Comparison of ENCODE assay signal across 16 mouse cellular contexts in the genomic region with DNA sequence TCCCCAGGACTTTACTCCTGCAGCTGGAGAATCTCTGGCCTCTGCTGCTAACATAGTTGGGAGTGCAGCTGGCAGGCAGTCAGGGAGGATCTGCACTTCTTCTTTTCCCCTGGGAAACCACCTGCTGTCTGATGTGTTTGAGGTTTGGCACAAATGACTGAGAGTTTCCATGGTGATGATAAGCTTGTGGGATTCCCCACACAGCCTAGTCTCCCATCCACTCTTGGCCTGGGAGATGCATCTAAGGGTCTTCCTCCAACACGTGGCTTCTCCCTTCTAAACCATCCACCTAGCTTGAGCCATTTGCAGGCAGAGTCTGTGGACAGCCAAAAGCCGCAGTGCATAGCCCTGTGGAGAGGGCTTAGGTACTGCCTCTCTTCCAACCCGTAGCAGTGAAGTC. TPM values are rescaled to one million over a fixed set of nuclear protein-coding genes. Genes with fewer than 3 reads are reported as not detected.
A peak's percentile ranks its signal among the peaks of the same experiment; 100 is the strongest.
DNase-seq lines count a peak whose midpoint lies in the region; ATAC-seq and TF ChIP-seq lines count a peak whose summit lies in the region.
"Had no signal": no experiment of that assay in that cellular context is flagged by ENCODE, and none has a peak within 500 bp of the region (broad histone marks: within the 10 kb centered on the region; RNA-seq: fewer than 3 reads in every experiment).

No protein-coding gene starts in this region.

- no peaks in the 10 kb centered on the region for H3K4me1 ChIP-seq in hindbrain, postnatal 0 days (ENCODE audit: insufficient read depth, low read length)
- H3K4me1 ChIP-seq in hindbrain, embryonic 12.5 days: 0 out of 2 replicates have a peak, but pooled peaks cover 4% of the 10 kb centered on the region
- H3K4me1 ChIP-seq in CH12.LX (ENCODE audit: control insufficient read depth in 1 of 2, insufficient read depth in 2 of 2): peaks cover 11 to 48% of the 10 kb centered on the region in 2 experiments
- no peaks in the 10 kb centered on the region for H3K4me1 ChIP-seq in midbrain, postnatal 0 days (ENCODE audit: insufficient read depth, low read length)
- H3K4me1 ChIP-seq: megakaryocyte, embryonic 14.5 days had no signal

- no peak overlapping the region for H3K9ac ChIP-seq in hindbrain, postnatal 0 days (replicated peaks; ENCODE audit: low read length)
- H3K9ac ChIP-seq in hindbrain, embryonic 12.5 days: no peak overlapping the region
- no peak overlapping the region for H3K9ac ChIP-seq in CH12.LX (ENCODE audit: insufficient read depth, low read depth)
- H3K9ac ChIP-seq in midbrain, postnatal 0 days (replicated peaks; ENCODE audit: low read length, poor library complexity, severe bottlenecking): no peak overlapping the region
- H3K9ac ChIP-seq: hindbrain, embryonic 14.5 days had no signal

- H3K9me3 ChIP-seq in hindbrain, postnatal 0 days (ENCODE audit: low read length): no peaks in the 10 kb centered on the region
- no peaks in the 10 kb centered on the region for H3K9me3 ChIP-seq in hindbrain, embryonic 12.5 days (replicated peaks)
- H3K9me3 ChIP-seq in CH12.LX (replicated peaks; ENCODE audit: low read length): peaks cover 4% of the 10 kb centered on the region
- no peaks in the 10 kb centered on the region for H3K9me3 ChIP-seq in midbrain, postnatal 0 days (ENCODE audit: low read length)

- dilution Hi-C loops in CH12.LX (cut with MboI; ENCODE audit: extremely low pct_ligation_motif_present, extremely low pct_unique_long_range_greater_than_20kb, low sequenced_read_pairs): no loop called here

- no peak for TF ChIP-seq RAD21 in CH12.LX (IDR thresholded peaks at IDR 0.05; ENCODE audit: low read depth, low read length)

- no peak overlapping the region for H3K4me2 ChIP-seq in hindbrain, postnatal 0 days (ENCODE audit: low read depth, low read length)
- H3K4me2 ChIP-seq in hindbrain, embryonic 12.5 days (replicated peaks): no peak overlapping the region
- H3K4me2 ChIP-seq in CH12.LX (ENCODE audit: insufficient read depth, low read depth, poor library complexity, severe bottlenecking): peak overlapping the region; percentile 24
- no peak overlapping the region for H3K4me2 ChIP-seq in midbrain, postnatal 0 days (ENCODE audit: low read depth, low read length, poor library complexity, severe bottlenecking)
- H3K4me2 ChIP-seq: heart, embryonic 11.5 days; hindbrain, embryonic 14.5 days had no signal

- H3K27ac ChIP-seq in hindbrain, postnatal 0 days: no peak overlapping the region
- no peak overlapping the region for H3K27ac ChIP-seq in hindbrain, embryonic 12.5 days
- no peak overlapping the region for H3K27ac ChIP-seq in CH12.LX (ENCODE audit: insufficient read depth, low read depth)
- H3K27ac ChIP-seq in midbrain, postnatal 0 days (ENCODE audit: low read depth, low read length): no peak overlapping the region
- H3K27ac ChIP-seq: hindbrain, embryonic 14.5 days had no signal

- H3K27me3 ChIP-seq in hindbrain, postnatal 0 days (ENCODE audit: insufficient read depth, low read length): no peaks in the 10 kb centered on the region
- H3K27me3 ChIP-seq in hindbrain, embryonic 12.5 days: 0 out of 2 replicates have a peak, but pooled peaks cover 3% of the 10 kb centered on the region
- peaks cover 46% of the 10 kb centered on the region for H3K27me3 ChIP-seq in CH12.LX (replicated peaks)
- H3K27me3 ChIP-seq in midbrain, postnatal 0 days (ENCODE audit: insufficient read depth, low read length): no peaks in the 10 kb centered on the region

- no peak for TF ChIP-seq CTCF in hindbrain, postnatal 0 days (IDR thresholded peaks at IDR 0.05; ENCODE audit: low read depth)
- TF ChIP-seq CTCF in CH12.LX (conservative IDR thresholded peaks at IDR 0.05 in 1 of 2, IDR thresholded peaks at IDR 0.05 in 1 of 2; ENCODE audit: low read depth in 2 of 2, low read length in 2 of 2): no peak
- TF ChIP-seq CTCF in midbrain, postnatal 0 days (IDR thresholded peaks at IDR 0.05): no peak

- TF ChIP-seq POLR2A in CH12.LX (IDR thresholded peaks at IDR 0.05; ENCODE audit: low read depth, low read length): no peak

- in situ Hi-C loops in CH12.LX (cut with MboI; ENCODE audit: low pct_ligation_motif_present, low pct_unique_long_range_greater_than_20kb, low sequenced_read_pairs): no loop called here

- H3K36me3 ChIP-seq in hindbrain, postnatal 0 days (ENCODE audit: insufficient read depth, low read length): no peaks in the 10 kb centered on the region
- H3K36me3 ChIP-seq in hindbrain, embryonic 12.5 days: no peaks in the 10 kb centered on the region
- no peaks in the 10 kb centered on the region for H3K36me3 ChIP-seq in CH12.LX (replicated peaks in 1 of 2; ENCODE audit: control insufficient read depth in 1 of 2, insufficient read depth in 1 of 2, low read length in 1 of 2)
- H3K36me3 ChIP-seq in midbrain, postnatal 0 days (ENCODE audit: insufficient read depth, low read length): no peaks in the 10 kb centered on the region

- H3K4me3 ChIP-seq in hindbrain, postnatal 0 days (ENCODE audit: low read length): no peak overlapping the region
- no peak overlapping the region for H3K4me3 ChIP-seq in hindbrain, embryonic 12.5 days
- no peak overlapping the region for H3K4me3 ChIP-seq in CH12.LX (replicated peaks in 1 of 3; ENCODE audit: low read depth in 2 of 3, low read length in 2 of 3, poor library complexity in 1 of 3)
- no peak overlapping the region for H3K4me3 ChIP-seq in midbrain, postnatal 0 days (ENCODE audit: low read depth, low read length)
- H3K4me3 ChIP-seq: megakaryocyte, embryonic 14.5 days had no signal

- 43% methylated on average over 3 of the region's 3 CpGs for WGBS in hindbrain, postnatal 0 days
- 60% methylated on average over 3 of the region's 3 CpGs for WGBS in hindbrain, embryonic 12.5 days
- 52% methylated on average over 3 of the region's 3 CpGs for whole genome bisulfite sequencing in midbrain, postnatal 0 days

- no peaks in the 10 kb centered on the region for H3K79me2 ChIP-seq in CH12.LX (replicated peaks; ENCODE audit: control insufficient read depth, extremely low read depth, insufficient read depth, poor library complexity, severe bottlenecking)

- peak; percentile 21; the same call in 1 of the 2 replicates for ATAC-seq in hindbrain, postnatal 0 days
- ATAC-seq in hindbrain, embryonic 12.5 days (ENCODE audit: low FRiP score): no peak
- ATAC-seq in midbrain, postnatal 0 days (ENCODE audit: low FRiP score): 0 out of 2 replicates have a peak, but pooled peaks have one; percentile 20
- ATAC-seq in megakaryocyte-erythroid progenitor cell, adult 5-6 weeks (replicated peaks; ENCODE audit: low FRiP score, low TSS enrichment, poor library complexity, severe bottlenecking): no peak

- DNase-seq in hindbrain, postnatal 0 days (ENCODE audit: low spot score): peak; percentile 39
- peak; percentile 41 for DNase-seq in A20 (ENCODE audit: low read depth, low spot score)
- peak; percentile 95 for DNase-seq in CH12.LX (ENCODE audit: extremely low read depth)
- peak; percentile 34 for DNase-seq in midbrain, postnatal 0 days (ENCODE audit: low spot score)
- no peak for DNase-seq in yolk sac, embryonic 10.5 days (ENCODE audit: low spot score)
- DNase-seq in lung, postnatal 25 days (ENCODE audit: low spot score): no peak
- DNase-seq: adrenal gland, postnatal 25 days; cerebellum, adult 18-20 months; kidney, postnatal 14 days had no signal

- TF ChIP-seq EP300 in CH12.LX (IDR thresholded peaks at IDR 0.05; ENCODE audit: low read length): peak; percentile 98

TF ChIP-seq in CH12.LX, 34 proteins besides CTCF, POLR2A, EP300 and RAD21 (continues in another document):
- TF ChIP-seq GABPA (IDR thresholded peaks at IDR 0.05; ENCODE audit: insufficient replicate concordance, low read depth, low read length) (no peak), MEF2A (IDR thresholded peaks at IDR 0.05; ENCODE audit: borderline replicate concordance, low read depth, low read length) (peak; percentile 63; the same call in 1 of the 2 replicates), ELF1 (IDR thresholded peaks at IDR 0.05; ENCODE audit: low read depth, low read length) (no peak), PAX5 (IDR thresholded peaks at IDR 0.05; ENCODE audit: low read length) (no peak), E2F4 (IDR thresholded peaks at IDR 0.05; ENCODE audit: insufficient replicate concordance, low read depth, low read length) (no peak), RCOR1 (conservative IDR thresholded peaks at IDR 0.05; ENCODE audit: low read depth, low read length) (peak; percentile 74; the same call in 1 of the 2 replicates), ZMIZ1 (IDR thresholded peaks at IDR 0.05; ENCODE audit: low read depth, low read length) (no peak), MAZ (IDR thresholded peaks at IDR 0.05; ENCODE audit: low read depth, low read length) (no peak), POLR2AphosphoS2 (IDR thresholded peaks at IDR 0.05; ENCODE audit: low read depth, low read length) (no peak), USF1 (IDR thresholded peaks at IDR 0.05; ENCODE audit: low read depth, low read length) (no peak), TBP (conservative IDR thresholded peaks at IDR 0.05; ENCODE audit: low read depth, low read length) (no peak), ZKSCAN1 (IDR thresholded peaks at IDR 0.05; ENCODE audit: borderline replicate concordance, low read depth, low read length) (no peak), BHLHE40 (IDR thresholded peaks at IDR 0.05; ENCODE audit: low read depth, low read length) (peak; percentile 68), MYC (IDR thresholded peaks at IDR 0.05; ENCODE audit: low read depth, low read length) (peak; percentile 83), ETS1 (conservative IDR thresholded peaks at IDR 0.05; ENCODE audit: low read depth, low read length) (peak; percentile 91), IRF4 (IDR thresholded peaks at IDR 0.05; ENCODE audit: low read depth, low read length) (peak; percentile 91), KAT2A (IDR thresholded peaks at IDR 0.05; ENCODE audit: insufficient replicate concordance, low read length) (no peak), NRF1 (IDR thresholded peaks at IDR 0.05; ENCODE audit: low read depth, low read length) (no peak), JUN (IDR thresholded peaks at IDR 0.05; ENCODE audit: insufficient read depth, low read depth, low read length) (peak; percentile 86), USF2 (conservative IDR thresholded peaks at IDR 0.05; ENCODE audit: low read depth, low read length) (no peak)

RNA-seq across cellular contexts. Expression of a gene that starts 10.9 kb away (rescaled TPM):
- total RNA-seq in hindbrain, postnatal 0 days (2014; rRNA removed): 0.25 and 0.58 TPM in 2 replicates
- 0.09 and 0.14 TPM in 2 replicates for polyA plus RNA-seq in hindbrain, postnatal 0 days (2015; fragmentation: Nextera tagmentation; extraction: Ambion mirVana)
- 0.35 and 0.39 TPM in 2 replicates for polyA plus RNA-seq in hindbrain, embryonic 12.5 days (2016; fragmentation: Nextera tagmentation; extraction: Ambion mirVana)
- total RNA-seq in CH12.LX (2012; rRNA removed): not detected in 2 replicates
- total RNA-seq in CH12.LX (2014; rRNA removed): not detected in 2 replicates
- polyA plus RNA-seq in CH12.LX (2012; ENCODE audit: insufficient read length, low read depth): not detected in 2 replicates
- 0.24 and 2.9 TPM in 2 replicates for total RNA-seq in midbrain, postnatal 0 days (2014; rRNA removed)
- polyA plus RNA-seq in midbrain, postnatal 0 days (2015; fragmentation: Nextera tagmentation; extraction: Ambion mirVana): 0.09 and 0.16 TPM in 2 replicates
- not detected in 2 replicates for total RNA-seq in megakaryocyte-erythroid progenitor cell, adult 5-6 weeks (2014; fragmentation: Nextera tagmentation)
- not detected in 2 replicates for total RNA-seq in megakaryocyte-erythroid progenitor cell, adult 5-6 weeks (2017)
- total RNA-seq: adrenal gland, postnatal 25 days; neutrophil, adult 5-6 weeks had no signal
- polyA plus RNA-seq: hindbrain, embryonic 14.5 days; liver, embryonic 16.5 days had no signal

Comparison
In these comparisons a context has a peak if more than half of its experiments do, and no peak if none do; other contexts are left out.
1. ATAC-seq: peak in hindbrain, postnatal 0 days (single experiment) and midbrain, postnatal 0 days (single experiment); none in hindbrain, embryonic 12.5 days (single experiment) and megakaryocyte-erythroid progenitor cell, adult 5-6 weeks (single experiment).
2. DNase-seq: peak in hindbrain, postnatal 0 days (single experiment), A20 (single experiment), CH12.LX (single experiment) and midbrain, postnatal 0 days (single experiment); none in yolk sac, embryonic 10.5 days (single experiment) and lung, postnatal 25 days (single experiment).